Mouse (Mus musculus) forebrain, embryonic 10.5 days (tissue): ENCODE measurements around the gene Pitpnm3. TPM values are rescaled to one million over a fixed set of nuclear protein-coding genes. Genes with fewer than 3 reads are reported as not detected.

ENCODE experiments used
- DNase-seq: peaks from one replicate; pipeline ENCODE4 v3.0.0-alpha.2; 2017; ENCODE audit warnings: low spot score; ENCODE audit errors: extremely low spot score
- H3K27ac ChIP-seq: fragments of 300-500 bp; sonication (generic); 2 replicates; pipeline ENCODE4 v1.5.1; 2016; ENCODE audit warnings: mild to moderate bottlenecking
- H3K27me3 ChIP-seq: fragments of 300-500 bp; sonication (generic); 2 replicates; pipeline ENCODE4 v1.6.1; 2016; ENCODE audit warnings: mild to moderate bottlenecking; ENCODE audit not compliant: poor library complexity, severe bottlenecking
- H3K36me3 ChIP-seq: fragments of 300-500 bp; sonication (generic); replicated peaks from 2 replicates; pipeline ENCODE4 v1.6.1; 2016; ENCODE audit warnings: mild to moderate bottlenecking, moderate library complexity
- H3K4me1 ChIP-seq: fragments of 300-500 bp; sonication (generic); 2 replicates; pipeline ENCODE4 v1.6.1; 2016
- H3K4me3 ChIP-seq: fragments of 300-500 bp; sonication (generic); 2 replicates; pipeline ENCODE4 v1.5.1; 2016; ENCODE audit warnings: mild to moderate bottlenecking, moderate library complexity
- H3K9me3 ChIP-seq: fragments of 300-500 bp; sonication (generic); 2 replicates; pipeline ENCODE4 v1.6.1; 2016; ENCODE audit warnings: mild to moderate bottlenecking, moderate library complexity
- WGBS: fragments of 180-500 bp; shearing (Covaris S2); methylation state at CpG from one replicate; pipeline ENCODE4 v1.1.7; 2016; 5-methylcytosine and 5-hydroxymethylcytosine counted together
- polyA plus RNA-seq: library from polyadenylated mRNA; unstranded; fragments of >200 nt; fragmentation: Nextera tagmentation; extraction: Ambion mirVana; gene quantifications from 2 replicates; pipeline ENCODE4 v1.2.1, GENCODE M21; 2016

The Pitpnm3 gene
- polyA plus RNA-seq, 1 experiment from 2014 or later = 0.04 TPM

DNA sequence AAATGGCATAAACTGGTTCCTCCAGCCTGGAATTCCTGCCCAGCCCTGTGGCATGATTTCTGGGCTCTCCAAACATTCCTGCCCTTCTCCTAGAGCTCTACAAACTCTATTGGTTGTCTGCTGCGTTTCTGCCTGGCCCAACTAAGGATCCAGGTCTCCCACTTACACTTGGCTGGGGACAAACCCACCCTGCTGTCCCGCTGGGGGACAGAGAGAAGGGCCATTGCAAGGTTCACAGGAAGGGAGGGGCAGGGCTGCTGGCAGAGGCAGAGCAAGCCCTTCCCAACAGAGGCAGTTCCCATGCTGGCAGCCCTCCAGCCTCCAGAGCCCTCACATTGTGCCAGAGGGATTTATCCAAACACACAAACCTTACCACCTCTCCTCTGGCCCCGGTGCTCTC is 3.3 kb downstream of the Pitpnm3 start:
- Histone ChIP-seq H3K4me1 (peaks cover 40% of the 10 kb centered on the region), H3K27ac (no peak overlapping the region), H3K27me3 (peaks cover 84% of the 10 kb centered on the region), H3K36me3 (no peaks in the 10 kb centered on the region), H3K9me3 (no peaks in the 10 kb centered on the region), H3K4me3 (no peak overlapping the region)
- 38% methylated on average over 3 of the region's 3 CpGs for WGBS
- no peak for DNase-seq

DNA sequence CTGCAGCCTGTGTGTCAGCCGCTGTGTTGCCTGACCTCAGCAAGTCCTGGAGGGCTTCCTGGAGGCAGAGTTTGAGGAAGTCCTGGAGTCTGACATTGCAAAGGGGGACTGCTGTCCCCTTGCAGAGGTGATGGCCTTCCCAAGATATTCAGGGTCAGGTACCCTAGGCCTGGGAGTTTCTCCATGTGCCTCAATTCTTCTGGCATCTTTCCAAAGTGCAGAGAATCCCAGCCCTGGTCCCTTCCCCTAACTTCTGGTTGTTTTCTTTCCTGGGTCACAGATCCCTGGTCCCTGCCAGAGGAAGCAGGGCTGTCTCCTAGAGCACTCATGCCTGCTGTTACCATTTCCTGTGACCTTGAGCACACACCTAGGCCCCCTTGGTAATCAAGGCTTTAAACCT is 3.9 kb downstream of the Pitpnm3 start:
- WGBS = 100% methylated on average over 1 of the region's 1 CpGs
- no peaks in the 10 kb centered on the region for H3K36me3 ChIP-seq
- no peak overlapping the region for H3K4me3 ChIP-seq
- H3K4me1 ChIP-seq = peaks cover 39% of the 10 kb centered on the region
- H3K27ac ChIP-seq = no peak overlapping the region
- H3K27me3 ChIP-seq = peaks cover 80% of the 10 kb centered on the region
- DNase-seq = no peak
- H3K9me3 ChIP-seq = no peaks in the 10 kb centered on the region

DNA sequence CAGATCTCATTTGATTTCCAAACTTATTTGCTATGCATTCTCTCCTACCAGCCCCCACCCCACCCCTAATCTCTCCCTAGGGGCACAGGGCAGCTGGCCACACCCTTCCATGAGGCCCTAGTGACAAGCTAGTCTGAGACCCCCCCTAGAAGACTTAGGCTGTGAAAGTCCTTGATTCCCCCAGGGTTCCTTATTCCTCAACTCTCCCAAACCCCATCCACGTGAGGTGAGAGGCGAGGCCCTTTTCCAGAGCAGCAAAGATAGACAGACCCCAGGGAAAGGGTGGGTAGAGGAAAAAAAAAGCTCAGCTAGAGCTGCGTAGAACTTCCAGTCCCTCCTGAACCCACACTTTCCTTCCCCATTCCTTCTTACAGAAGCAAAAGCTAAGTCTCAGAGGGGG is 4.7 kb downstream of the Pitpnm3 start:
- no peak for DNase-seq
- 80% methylated on average over 3 of the region's 3 CpGs for WGBS
- no peak overlapping the region for H3K27ac ChIP-seq
- H3K27me3 ChIP-seq = peaks cover 75% of the 10 kb centered on the region
- no peaks in the 10 kb centered on the region for H3K36me3 ChIP-seq
- peaks cover 31% of the 10 kb centered on the region for H3K4me1 ChIP-seq
- no peaks in the 10 kb centered on the region for H3K9me3 ChIP-seq
- H3K4me3 ChIP-seq = no peak overlapping the region

DNA sequence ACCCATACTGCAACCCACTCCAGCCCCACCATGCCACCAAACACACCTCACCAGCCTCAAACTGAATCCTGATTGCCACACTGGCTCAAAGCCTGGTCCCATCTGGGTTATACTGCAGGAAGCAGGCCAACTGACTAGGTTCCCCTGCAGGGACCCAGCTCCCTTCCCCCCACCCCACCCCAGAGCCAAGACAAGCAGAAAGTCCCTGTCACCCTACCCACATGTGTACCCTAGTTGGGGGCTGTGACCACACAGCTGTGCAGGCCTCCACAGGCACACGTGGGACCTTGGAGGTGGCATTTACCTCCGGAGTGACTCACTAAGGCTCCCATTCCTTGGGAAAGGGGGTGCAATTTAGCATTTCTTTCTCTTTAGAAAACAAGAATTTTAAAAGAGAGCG is 5.1 kb downstream of the Pitpnm3 start:
- H3K27me3 ChIP-seq = peaks cover 71% of the 10 kb centered on the region
- DNase-seq = no peak
- no peak overlapping the region for H3K27ac ChIP-seq
- no peak overlapping the region for H3K4me3 ChIP-seq
- no peaks in the 10 kb centered on the region for H3K36me3 ChIP-seq
- 72% methylated on average over 3 of the region's 3 CpGs for WGBS
- H3K9me3 ChIP-seq = no peaks in the 10 kb centered on the region
- peaks cover 27% of the 10 kb centered on the region for H3K4me1 ChIP-seq

DNA sequence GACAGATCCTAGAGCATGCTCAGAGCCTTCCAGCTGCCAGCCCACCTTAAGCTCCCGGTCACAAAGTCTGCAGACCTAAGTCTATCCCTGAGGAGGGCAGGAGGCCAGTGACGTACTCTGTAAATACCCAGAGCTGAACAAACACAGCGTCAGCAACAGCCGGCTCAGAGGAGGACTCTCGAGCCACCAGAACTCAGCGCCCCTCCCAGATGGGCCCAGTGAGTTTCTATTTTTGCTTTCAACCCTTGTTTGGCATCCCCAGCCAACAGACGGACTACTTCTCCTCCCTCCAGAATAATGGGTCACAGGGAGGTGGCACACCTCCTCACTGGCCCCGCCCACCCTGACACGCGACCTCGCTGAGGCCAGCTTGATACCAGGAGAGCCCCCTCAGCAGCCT is 5.6 kb downstream of the Pitpnm3 start:
- H3K4me1 ChIP-seq = peaks cover 22% of the 10 kb centered on the region
- H3K4me3 ChIP-seq = no peak overlapping the region
- no peaks in the 10 kb centered on the region for H3K36me3 ChIP-seq
- H3K27me3 ChIP-seq = peaks cover 66% of the 10 kb centered on the region
- H3K27ac ChIP-seq = no peak overlapping the region
- WGBS = 10% methylated on average over 11 of the region's 11 CpGs
- no peaks in the 10 kb centered on the region for H3K9me3 ChIP-seq
- no peak for DNase-seq

DNA sequence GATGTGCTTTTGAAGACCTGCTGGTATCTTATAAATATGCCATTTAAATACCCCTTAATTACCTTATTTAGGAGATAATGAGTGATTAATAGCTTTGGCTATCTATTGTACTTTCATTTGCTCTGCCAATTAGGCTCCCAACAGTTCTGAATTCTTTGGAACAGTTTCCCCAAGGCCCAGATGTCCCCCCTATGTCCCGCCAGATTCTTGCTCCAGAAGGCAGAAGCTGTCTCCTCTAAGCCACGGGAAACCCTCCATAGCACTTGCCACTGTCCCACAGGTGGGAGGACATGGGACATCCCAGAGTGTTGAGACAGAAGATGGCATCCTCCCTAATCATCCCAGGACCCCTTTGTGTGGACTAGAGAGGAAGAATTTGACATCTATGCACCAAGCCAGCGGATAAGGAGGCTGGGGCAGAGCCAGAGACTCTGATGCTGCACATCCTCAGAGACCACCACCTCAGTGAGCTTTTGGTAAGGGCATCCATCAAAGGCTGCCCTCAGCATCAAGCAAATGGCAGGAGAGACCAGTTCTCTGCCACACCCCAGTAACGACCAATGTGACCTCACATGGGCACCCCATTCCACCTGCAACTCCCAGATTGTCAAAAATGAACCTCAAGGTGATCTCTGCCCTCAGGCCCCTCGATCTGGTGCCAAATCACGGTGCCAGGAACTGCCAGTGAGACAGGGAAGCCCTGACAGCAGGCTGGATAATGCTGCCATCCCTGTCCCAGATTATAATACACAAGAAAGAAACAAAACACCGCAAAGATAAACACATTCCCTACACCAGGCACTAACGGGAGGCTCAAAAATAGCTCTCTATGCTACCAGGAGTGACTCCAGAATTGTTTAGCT is 6.3 kb downstream of the Pitpnm3 start:
- Histone ChIP-seq H3K4me3 (no peak overlapping the region), H3K36me3 (no peaks in the 10 kb centered on the region), H3K27me3 (peaks cover 59% of the 10 kb centered on the region), H3K27ac (no peak overlapping the region), H3K9me3 (no peaks in the 10 kb centered on the region), H3K4me1 (peaks cover 19% of the 10 kb centered on the region)
- no peak for DNase-seq
- 76% methylated on average over 8 of the region's 8 CpGs for WGBS

DNA sequence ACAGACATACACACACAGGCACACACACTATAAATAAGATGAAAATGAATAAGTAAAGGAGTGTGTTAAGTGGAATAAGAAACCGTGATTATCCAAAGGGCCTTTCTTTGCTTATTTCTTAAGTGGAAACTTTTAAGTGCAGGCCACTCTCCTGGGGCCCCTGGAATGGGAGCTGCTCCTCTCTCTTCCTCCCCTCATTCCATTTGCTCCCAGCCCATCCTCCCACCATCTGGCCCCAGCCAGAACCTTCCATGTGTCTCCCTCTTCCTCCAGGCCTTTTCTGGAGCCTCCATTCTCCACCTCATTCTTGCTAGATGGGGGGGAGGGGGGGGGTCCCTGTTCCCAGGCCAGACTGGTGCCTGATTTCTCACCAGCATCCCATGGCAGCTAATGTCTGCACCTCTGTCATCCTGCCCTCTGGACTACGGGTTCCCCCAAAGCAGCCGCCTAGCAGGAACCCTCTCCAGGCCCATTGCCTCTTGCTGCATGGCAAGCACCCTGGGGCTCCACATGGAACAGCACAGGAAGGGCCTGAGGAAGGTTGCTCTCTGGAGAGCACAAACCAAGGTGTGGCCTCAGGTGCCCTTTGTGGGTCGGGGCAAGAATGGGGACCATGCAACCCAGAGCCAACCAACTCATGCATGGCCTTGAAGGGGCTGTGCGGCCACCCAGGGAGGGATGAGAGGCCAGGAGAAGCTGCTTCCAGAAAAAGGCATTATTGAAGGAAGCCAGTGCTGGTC is 8.0 kb downstream of the Pitpnm3 start:
- DNase-seq = no peak
- Histone ChIP-seq H3K9me3 (no peaks in the 10 kb centered on the region), H3K27me3 (peaks cover 42% of the 10 kb centered on the region), H3K27ac (no peak overlapping the region), H3K4me1 (peaks cover 19% of the 10 kb centered on the region), H3K4me3 (no peak overlapping the region), H3K36me3 (no peaks in the 10 kb centered on the region)
- 71% methylated on average over 5 of the region's 5 CpGs for WGBS

DNA sequence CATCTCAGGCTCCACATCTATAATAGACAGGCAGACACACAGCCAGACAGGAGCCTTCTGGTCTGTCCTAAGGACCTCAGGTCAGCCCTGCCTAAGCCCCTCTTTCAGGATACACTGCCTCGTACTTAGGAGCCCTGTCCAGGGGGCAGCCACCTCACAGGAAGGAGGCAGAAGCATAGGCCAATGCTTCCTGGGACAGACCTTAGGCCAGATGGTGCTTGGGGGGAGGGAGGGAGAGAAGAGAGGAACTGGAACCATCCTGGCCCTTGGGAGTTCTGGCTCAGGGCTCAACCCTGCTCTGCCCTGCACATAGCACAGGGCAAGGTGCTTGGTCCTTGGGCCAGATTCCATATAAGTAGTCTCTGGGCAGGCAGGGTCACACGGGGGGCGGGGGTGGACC is 9.8 kb downstream of the Pitpnm3 start:
- 79% methylated on average over 3 of the region's 3 CpGs for WGBS
- Histone ChIP-seq H3K27ac (no peak overlapping the region), H3K4me3 (no peak overlapping the region), H3K9me3 (no peaks in the 10 kb centered on the region), H3K4me1 (peaks cover 19% of the 10 kb centered on the region), H3K27me3 (peaks cover 24% of the 10 kb centered on the region), H3K36me3 (no peaks in the 10 kb centered on the region)
- DNase-seq = no peak

DNA sequence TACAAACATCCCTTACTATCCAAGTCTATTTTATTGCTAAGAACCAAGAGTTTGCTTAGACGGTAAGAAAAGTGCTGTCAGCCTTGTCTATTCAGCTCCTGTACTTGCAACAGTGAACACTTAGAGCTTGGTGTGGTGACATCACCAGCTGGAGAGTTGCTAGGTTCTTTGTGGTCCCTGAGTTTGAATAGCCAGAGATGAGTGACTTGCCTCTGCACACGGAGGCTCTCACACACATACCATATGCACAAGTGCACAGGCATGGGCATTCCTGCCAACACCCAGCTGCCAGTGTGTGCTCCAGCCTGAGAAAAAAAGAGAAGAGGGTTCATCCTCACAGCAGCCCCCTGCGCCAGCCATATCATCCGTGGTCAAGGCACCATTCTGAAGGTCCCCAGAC is 12.0 kb downstream of the Pitpnm3 start:
- peaks cover 6% of the 10 kb centered on the region; the same call in 1 of the 2 replicates for H3K4me1 ChIP-seq
- no peak for DNase-seq
- no peaks in the 10 kb centered on the region for H3K9me3 ChIP-seq
- no peak overlapping the region for H3K4me3 ChIP-seq
- H3K36me3 ChIP-seq = no peaks in the 10 kb centered on the region
- 83% methylated on average over 4 of the region's 4 CpGs for WGBS
- no peak overlapping the region for H3K27ac ChIP-seq
- H3K27me3 ChIP-seq = 0 out of 2 replicates have a peak, but pooled peaks cover 4% of the 10 kb centered on the region

DNA sequence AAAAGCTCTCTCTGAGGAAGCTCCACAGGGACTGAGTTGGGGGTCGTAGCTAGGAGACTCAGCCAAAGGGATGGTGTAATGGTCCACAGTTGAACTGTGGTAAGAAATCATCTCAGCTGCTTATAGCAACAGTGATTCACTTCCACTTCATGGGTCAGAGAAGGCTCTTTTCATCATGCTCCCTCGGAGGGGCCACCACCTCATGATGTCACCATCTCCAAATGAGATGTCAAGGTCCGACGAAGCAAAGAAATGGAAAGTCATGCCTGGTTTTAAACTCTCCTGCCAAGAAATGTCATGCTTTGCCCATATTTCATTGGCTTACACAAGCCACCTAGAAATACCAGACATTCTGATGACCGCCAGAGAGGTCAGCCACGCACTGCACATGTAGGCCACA is 15.2 kb downstream of the Pitpnm3 start:
- WGBS = 91% methylated on average over 6 of the region's 6 CpGs

DNA sequence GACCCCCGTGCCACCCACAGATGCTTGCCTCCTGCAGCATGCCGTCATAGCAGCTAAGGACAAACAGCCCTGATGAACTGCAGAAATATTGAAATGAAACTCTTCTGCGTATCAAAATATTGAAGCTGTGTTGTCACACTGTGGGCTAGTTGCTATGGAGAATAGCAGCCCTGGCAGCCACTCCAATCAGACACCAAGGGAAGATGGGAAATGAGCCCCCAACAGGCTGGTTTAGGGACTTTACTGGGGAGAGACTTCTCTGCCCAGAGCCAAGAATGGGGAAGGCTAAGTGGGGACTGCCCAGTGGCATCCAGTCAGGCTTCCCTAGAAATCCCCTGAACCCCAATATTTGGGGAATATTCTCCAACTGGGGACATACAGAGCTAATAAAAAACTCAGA is 16.9 kb downstream of the Pitpnm3 start:
- no peak overlapping the region for H3K4me3 ChIP-seq
- no peak for DNase-seq
- no peaks in the 10 kb centered on the region for H3K27me3 ChIP-seq
- H3K36me3 ChIP-seq = no peaks in the 10 kb centered on the region
- WGBS = 90% methylated on average over 3 of the region's 3 CpGs
- H3K9me3 ChIP-seq = no peaks in the 10 kb centered on the region
- H3K4me1 ChIP-seq = peaks cover 6% of the 10 kb centered on the region; the same call in 1 of the 2 replicates
- H3K27ac ChIP-seq = no peak overlapping the region

More for the DNA sequence above, 15.2 kb downstream of the Pitpnm3 start:
- DNase-seq = no peak
- Histone ChIP-seq H3K36me3 (no peaks in the 10 kb centered on the region), H3K27ac (no peak overlapping the region), H3K4me1 (peaks cover 4% of the 10 kb centered on the region; the same call in 1 of the 2 replicates), H3K4me3 (no peak overlapping the region), H3K9me3 (no peaks in the 10 kb centered on the region), H3K27me3 (no peaks in the 10 kb centered on the region)

DNA sequence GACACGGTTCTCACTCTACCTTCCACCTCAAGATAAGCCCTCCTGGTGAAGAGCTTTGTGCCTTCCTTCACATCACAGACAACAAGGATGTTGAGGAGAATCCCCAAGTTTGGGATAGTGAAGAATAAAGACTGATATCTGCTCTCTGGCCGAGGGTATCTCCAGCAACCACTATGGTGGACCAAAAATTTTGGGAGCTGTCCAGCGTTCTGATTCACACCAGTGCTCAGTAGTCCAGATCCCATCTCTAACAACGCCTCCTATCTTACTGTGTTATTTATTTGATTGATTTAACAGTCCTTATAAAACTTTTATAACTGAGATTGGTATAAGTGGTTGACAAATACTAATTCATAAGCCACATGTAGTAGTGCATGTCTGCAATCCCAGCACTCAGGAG is 22.3 kb downstream of the Pitpnm3 start:
- Histone ChIP-seq H3K27ac (no peak overlapping the region), H3K4me1 (peaks cover 9% of the 10 kb centered on the region), H3K27me3 (no peaks in the 10 kb centered on the region), H3K36me3 (no peaks in the 10 kb centered on the region), H3K4me3 (no peak overlapping the region), H3K9me3 (no peaks in the 10 kb centered on the region)
- no peak for DNase-seq
- WGBS = 68% methylated on average over 4 of the region's 4 CpGs

DNA sequence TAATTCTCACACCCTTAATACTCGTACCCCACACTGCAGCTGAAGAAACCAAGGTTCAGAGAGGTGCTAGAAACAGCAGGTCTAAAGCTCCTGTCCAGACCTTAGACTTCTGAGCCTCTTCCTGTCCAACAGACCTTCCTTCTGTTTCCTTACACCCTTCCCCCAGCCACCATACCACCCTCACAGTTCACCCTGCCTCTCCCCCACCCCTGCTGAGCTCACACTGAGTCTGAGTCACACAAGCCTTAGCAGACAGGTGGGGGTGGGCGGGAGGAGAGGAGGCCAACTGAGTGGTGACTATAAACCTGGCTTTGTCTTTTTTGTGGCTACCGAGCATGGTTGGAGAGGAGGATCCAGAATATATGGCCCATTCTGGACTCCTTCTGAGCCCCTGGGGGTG is 24.9 kb downstream of the Pitpnm3 start:
- H3K27me3 ChIP-seq = no peaks in the 10 kb centered on the region
- H3K9me3 ChIP-seq = peaks cover 3% of the 10 kb centered on the region; the same call in 1 of the 2 replicates
- no peak overlapping the region for H3K27ac ChIP-seq
- no peaks in the 10 kb centered on the region for H3K36me3 ChIP-seq
- no peak for DNase-seq
- WGBS = 69% methylated on average over 3 of the region's 3 CpGs
- H3K4me1 ChIP-seq = peaks cover 10% of the 10 kb centered on the region
- H3K4me3 ChIP-seq = no peak overlapping the region
